7 mouse cellular contexts compared by ENCODE assay signal in the genomic region with DNA sequence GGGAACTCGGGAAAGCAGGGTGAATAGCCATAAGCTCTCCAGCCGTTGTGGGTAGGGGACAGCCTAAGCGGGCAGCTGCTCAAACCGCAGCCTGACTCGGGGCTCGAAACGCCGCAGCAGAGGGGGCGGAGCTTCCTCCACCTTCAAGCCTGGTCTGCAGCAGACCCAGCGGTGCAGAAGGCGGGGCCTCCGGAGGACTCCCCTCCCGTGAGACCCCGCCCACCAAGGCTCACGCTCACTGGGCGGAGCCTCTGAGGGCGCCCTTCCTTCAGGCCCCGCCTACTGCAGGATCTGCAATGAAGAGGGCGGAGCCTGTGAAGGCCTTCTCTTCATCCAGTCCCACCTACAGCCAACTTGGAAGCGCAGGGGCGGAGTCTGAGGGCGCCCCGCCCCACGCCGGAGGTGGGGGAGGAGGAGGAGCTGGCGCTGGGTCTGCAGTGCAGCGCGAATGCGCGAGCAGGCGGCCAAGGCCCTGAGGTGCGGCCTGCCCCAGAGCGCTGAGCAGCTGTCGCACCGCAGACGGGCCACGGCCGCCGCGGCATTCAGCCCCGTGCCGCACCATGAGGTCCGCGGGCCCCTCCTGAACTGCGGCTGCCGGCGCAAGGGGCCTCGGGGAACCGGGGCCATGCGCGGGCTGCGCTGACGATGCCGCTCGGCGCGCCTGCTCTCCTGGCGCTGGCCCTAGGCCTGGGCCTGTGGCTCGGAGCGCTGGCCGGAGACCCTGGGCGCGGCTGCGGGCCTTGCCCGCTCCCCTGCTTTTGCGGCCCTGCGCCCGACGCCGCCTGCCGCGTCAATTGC. TPM values are rescaled to one million over a fixed set of nuclear protein-coding genes. Genes with fewer than 3 reads are reported as not detected.
A peak's percentile ranks its signal among the peaks of the same experiment; 100 is the strongest.
DNase-seq lines count a peak whose midpoint lies in the region; ATAC-seq lines count a peak whose summit lies in the region.

A gene (plus strand): TSS at position 217 of the 798 bp plus-strand sequence.

- H3K4me1 ChIP-seq in embryonic facial prominence, embryonic 11.5 days (ENCODE audit: control insufficient read depth, insufficient read depth, low read length) = no peaks in the 10 kb centered on the region; the same call in 1 of the 2 replicates
- peaks cover 33% of the 10 kb centered on the region for H3K4me1 ChIP-seq in limb, embryonic 10.5 days
- peaks cover 36% of the 10 kb centered on the region for H3K4me1 ChIP-seq in midbrain, embryonic 13.5 days (replicated peaks)

- H3K9ac ChIP-seq in embryonic facial prominence, embryonic 11.5 days (replicated peaks; ENCODE audit: low read length) = peak within 1 kb of the TSS; percentile 90
- H3K9ac ChIP-seq in midbrain, embryonic 13.5 days (replicated peaks) = peak within 1 kb of the TSS; percentile 87

- peak within 1 kb of the TSS; percentile 90 for H3K4me3 ChIP-seq in embryonic facial prominence, embryonic 11.5 days (ENCODE audit: low read depth, low read length)
- H3K4me3 ChIP-seq in limb, embryonic 10.5 days = peak within 1 kb of the TSS; percentile 77
- peak within 1 kb of the TSS; percentile 65 for H3K4me3 ChIP-seq in midbrain, embryonic 13.5 days (replicated peaks)

- peak within 1 kb of the TSS; percentile 89 for H3K4me2 ChIP-seq in embryonic facial prominence, embryonic 11.5 days (ENCODE audit: low read depth, low read length)
- H3K4me2 ChIP-seq in midbrain, embryonic 13.5 days (replicated peaks) = peak within 1 kb of the TSS; percentile 86

- under 1% methylated on average over 65 of the region's 72 CpGs for WGBS in embryonic facial prominence, embryonic 11.5 days
- under 1% methylated on average over 71 of the region's 72 CpGs for WGBS in limb, embryonic 10.5 days
- WGBS in midbrain, embryonic 13.5 days = under 1% methylated on average over 69 of the region's 72 CpGs

- no peaks in the 10 kb centered on the region for H3K27me3 ChIP-seq in embryonic facial prominence, embryonic 11.5 days (ENCODE audit: control insufficient read depth, insufficient read depth, low read length)
- peaks cover 19% of the 10 kb centered on the region for H3K27me3 ChIP-seq in limb, embryonic 10.5 days (ENCODE audit: low read depth, poor library complexity, severe bottlenecking)
- H3K27me3 ChIP-seq in midbrain, embryonic 13.5 days = peaks cover 15% of the 10 kb centered on the region

- H3K9me3 ChIP-seq in embryonic facial prominence, embryonic 11.5 days (replicated peaks; ENCODE audit: control insufficient read depth, low read length) = no peaks in the 10 kb centered on the region
- H3K9me3 ChIP-seq in limb, embryonic 10.5 days (replicated peaks) = no peaks in the 10 kb centered on the region
- H3K9me3 ChIP-seq in midbrain, embryonic 13.5 days = no peaks in the 10 kb centered on the region

- DNase-seq in adrenal gland, postnatal 14 days = peak; percentile 99
- DNase-seq in embryonic facial prominence, embryonic 11.5 days (ENCODE audit: low spot score) = peak; percentile 100
- DNase-seq in kidney, adult 11 months = peak; percentile 99
- DNase-seq in limb, embryonic 10.5 days (ENCODE audit: low spot score) = peak; percentile 98
- DNase-seq in spleen, adult 12 weeks (ENCODE audit: low spot score) = peak; percentile 99

- peak; percentile 95 for ATAC-seq in embryonic facial prominence, embryonic 11.5 days (replicated peaks; ENCODE audit: insufficient number of reproducible peaks, low FRiP score, low TSS enrichment, low read depth)
- peak; percentile 94 for ATAC-seq in granulocyte monocyte progenitor cell, adult 5-6 weeks (replicated peaks; ENCODE audit: poor library complexity, severe bottlenecking)
- peak; percentile 96 for ATAC-seq in midbrain, embryonic 13.5 days

- H3K36me3 ChIP-seq in embryonic facial prominence, embryonic 11.5 days (replicated peaks; ENCODE audit: control insufficient read depth, insufficient read depth, low read depth, low read length) = no peaks in the 10 kb centered on the region
- H3K36me3 ChIP-seq in limb, embryonic 10.5 days = no peaks in the 10 kb centered on the region; the same call in 1 of the 2 replicates
- no peaks in the 10 kb centered on the region for H3K36me3 ChIP-seq in midbrain, embryonic 13.5 days

- H3K27ac ChIP-seq in embryonic facial prominence, embryonic 11.5 days (replicated peaks; ENCODE audit: low read depth, low read length) = peak within 1 kb of the TSS; percentile 93
- peak within 1 kb of the TSS; percentile 93 for H3K27ac ChIP-seq in limb, embryonic 10.5 days
- peak within 1 kb of the TSS; percentile 95 for H3K27ac ChIP-seq in midbrain, embryonic 13.5 days

RNA-seq across cellular contexts. Expression of the gene that starts here (rescaled TPM):
- total RNA-seq in adrenal gland, postnatal 14 days (2021) = 42.2 and 44.3 TPM in 2 replicates
- 9.6 and 16.6 TPM in 2 replicates for polyA plus RNA-seq in embryonic facial prominence, embryonic 11.5 days (2014; fragmentation: Nextera tagmentation; extraction: Ambion mirVana)
- total RNA-seq in granulocyte monocyte progenitor cell, adult 5-6 weeks (2014; fragmentation: Nextera tagmentation) = 18.9 and 19.0 TPM in 2 replicates
- 5.9 and 9.1 TPM in 2 replicates for total RNA-seq in granulocyte monocyte progenitor cell, adult 5-6 weeks (2017)
- 18.9 and 24.7 TPM in 2 replicates for polyA plus RNA-seq in limb, embryonic 10.5 days (2016; fragmentation: Nextera tagmentation; extraction: Ambion mirVana)
- polyA plus RNA-seq in midbrain, embryonic 13.5 days (2015; fragmentation: Nextera tagmentation; extraction: Ambion mirVana) = 17.7 and 19.4 TPM in 2 replicates

Comparison
In these comparisons a context has a peak if more than half of its experiments do, and no peak if none do; other contexts are left out.
1. Peak in every context shown above with its lines: DNase-seq, ATAC-seq, H3K4me3 ChIP-seq and H3K27ac ChIP-seq.